Mouse (Mus musculus) stomach, postnatal 0 days (tissue): ENCODE results near the gene Map3k20.

Source experiments
- CTCF ChIP-seq: IDR thresholded peaks from 2 replicates; pipeline ENCODE4 v1.5.1; 2016; ENCODE audit warnings: antibody characterized with exemption, low read depth, mild to moderate bottlenecking, moderate library complexity
- EP300 ChIP-seq: optimal IDR thresholded peaks from 2 replicates; pipeline ENCODE3; 2016; ENCODE audit warnings: antibody characterized with exemption

DNA sequence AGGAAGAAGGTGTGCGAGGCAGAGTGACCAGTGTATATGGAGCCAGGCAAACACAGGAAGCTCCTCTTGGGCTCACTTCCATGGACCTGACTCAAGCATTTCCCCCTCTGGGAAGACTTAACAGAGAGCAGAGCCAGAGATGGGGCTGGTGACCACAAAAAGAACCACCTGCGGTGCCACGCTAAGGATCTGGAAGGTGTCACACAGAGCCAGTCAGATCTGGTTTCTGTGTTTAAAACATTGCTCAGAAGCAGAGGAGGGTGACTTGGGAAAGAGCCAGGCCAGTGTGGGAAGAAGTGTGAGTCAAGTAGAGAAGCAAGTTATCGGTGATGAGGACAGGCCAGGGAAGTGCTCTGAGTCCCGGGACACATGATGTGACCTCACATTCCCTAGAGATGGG is 135.1 kb downstream of the Map3k20 start:
- no peak for TF ChIP-seq CTCF
- no peak for TF ChIP-seq EP300
